Mouse (Mus musculus): ENCODE results near the gene Notch4. TPM values are rescaled to one million over a fixed set of nuclear protein-coding genes. Genes with fewer than 3 reads are reported as not detected.

Notch4 gene
- 0.12 TPM for polyA plus RNA-seq (2017; shearing (Covaris generic))

GRCm38 (mm10) chr17:34564003-34564421, at the start of gene Notch4:
Notch4 (plus strand) TSS chr17:34564268.

GRCm38 (mm10) chr17:34517252-34517651, 46.8 kb upstream of the Notch4 start, which contains the start of gene Btnl6:
Btnl6 (minus strand) TSS chr17:34517352.

DNA sequence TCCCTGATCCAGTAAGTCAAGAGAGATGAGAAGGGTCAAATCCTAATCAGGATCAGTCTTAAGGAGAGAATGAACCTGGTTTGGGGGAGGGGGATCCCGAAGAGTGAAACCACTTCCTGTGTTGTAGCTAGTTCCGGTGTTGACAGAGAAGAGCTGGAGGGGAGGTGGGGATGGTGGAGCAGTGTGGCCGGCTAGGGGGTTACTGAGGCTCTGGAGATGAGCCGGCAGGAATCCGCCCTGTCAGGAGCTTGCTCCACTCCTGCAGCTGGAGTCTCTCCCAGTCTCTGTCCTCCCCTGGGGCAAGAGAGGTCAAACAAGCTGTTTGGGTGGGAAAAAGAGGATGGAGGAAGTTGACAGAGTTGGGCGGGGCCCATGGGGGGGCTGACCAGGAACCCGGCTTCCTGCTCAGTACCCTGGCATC, 25.6 kb downstream of the Notch4 start, which contains the start of gene Gpsm3:
Gene Gpsm3, plus strand, starts transcription at position 126 of the 421 bp plus-strand sequence.

GRCm38 (mm10) chr17:34591029-34591993, 27.2 kb downstream of the Notch4 start, which contains the start of gene Pbx2:
Pbx2 (plus strand) TSS chr17:34591266.

DNA sequence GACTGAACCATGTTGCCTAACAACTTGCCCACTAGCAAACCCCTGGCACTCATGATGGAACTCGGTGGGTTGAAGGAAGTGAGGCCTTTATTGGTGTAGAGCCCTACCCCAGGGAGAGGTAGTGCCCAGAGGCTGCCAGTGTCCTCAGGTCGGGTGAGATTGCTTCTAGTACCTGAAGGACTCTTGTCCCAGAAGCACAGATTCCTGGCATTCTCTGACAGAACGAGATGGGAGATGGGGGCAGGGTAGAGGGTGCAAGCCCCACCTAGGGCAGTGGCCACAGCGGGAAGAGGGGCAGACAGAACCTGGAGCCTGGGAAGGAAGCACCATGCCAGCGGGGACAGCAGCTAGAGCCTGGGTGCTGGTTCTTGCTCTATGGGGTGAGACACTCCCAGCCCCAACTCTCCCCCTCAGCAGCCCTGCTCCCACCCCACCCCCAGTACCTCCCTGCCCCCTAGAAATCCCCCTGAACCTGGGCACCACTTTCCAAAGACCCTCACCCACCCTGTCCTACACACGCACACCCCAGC, 33.6 kb downstream of the Notch4 start, which contains the start of gene Ager:
Gene Ager, plus strand, starts transcription at position 297 of the 530 bp plus-strand sequence.

DNA sequence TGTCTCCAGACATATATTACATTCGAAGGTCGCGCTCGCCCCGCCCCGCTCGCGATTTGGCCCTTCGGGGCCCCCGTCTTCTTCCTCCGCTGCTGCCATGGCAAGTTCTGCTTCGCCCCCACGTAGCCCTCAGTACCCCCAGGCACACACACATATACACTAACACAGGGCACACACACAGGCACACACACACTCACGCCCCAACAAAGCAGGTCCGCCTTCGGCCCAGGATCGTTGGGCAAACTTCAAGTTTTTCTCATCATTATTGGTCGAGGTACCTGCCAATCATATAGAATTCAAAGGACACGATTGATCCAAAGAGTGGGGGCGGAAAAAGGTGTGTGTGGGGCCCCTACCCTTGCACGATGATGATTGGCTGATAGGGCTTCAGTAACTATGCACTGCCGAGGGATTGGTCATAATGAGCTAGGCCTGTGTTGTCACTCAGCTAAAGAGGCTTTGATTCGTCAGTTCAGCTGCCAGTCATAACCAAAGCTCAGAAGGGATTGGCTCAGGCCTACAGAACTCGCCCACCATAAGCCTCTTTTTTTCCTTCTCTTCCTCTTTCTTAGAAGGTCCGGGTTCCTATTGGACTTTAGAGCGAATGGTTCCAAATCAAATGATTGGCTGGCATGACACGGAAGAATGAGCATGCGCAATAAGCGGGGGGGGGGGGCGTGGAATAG, 39.5 kb downstream of the Notch4 start, which contains the start of gene Rnf5:
Gene Rnf5, minus strand, starts transcription at position 316 of the 686 bp plus-strand sequence.

GRCm38 (mm10) chr17:34604061-34604508, 40.0 kb downstream of the Notch4 start, which contains the start of gene Agpat1:
Agpat1 (plus strand) TSS chr17:34604262.

DNA sequence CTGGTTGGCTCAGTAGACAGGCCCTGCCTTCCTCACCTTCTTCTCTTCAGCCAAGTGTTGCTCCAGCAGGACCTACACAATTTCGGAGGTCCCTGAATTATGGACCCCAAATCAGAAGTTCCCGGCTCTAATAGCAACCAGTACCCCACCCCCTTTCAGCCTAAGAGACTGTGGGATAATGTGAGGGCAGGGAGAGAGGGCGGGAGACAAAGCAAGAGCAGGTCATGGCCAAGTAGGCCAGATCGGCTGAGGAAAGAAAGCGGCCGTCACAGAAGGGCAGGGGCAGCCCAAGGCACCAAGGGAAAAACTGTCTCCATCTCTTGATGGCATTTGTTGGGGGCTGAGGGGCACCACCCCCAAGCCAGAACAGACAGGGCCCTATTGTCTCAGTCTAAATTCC, 51.8 kb downstream of the Notch4 start, which contains the start of gene Egfl8:
Gene Egfl8, minus strand, starts transcription at position 101 of the 400 bp plus-strand sequence.

GRCm38 (mm10) chr17:34627943-34628643, 64.0 kb downstream of the Notch4 start, which contains the start of gene Ppt2:
Ppt2 (minus strand) TSS chr17:34628510.

DNA sequence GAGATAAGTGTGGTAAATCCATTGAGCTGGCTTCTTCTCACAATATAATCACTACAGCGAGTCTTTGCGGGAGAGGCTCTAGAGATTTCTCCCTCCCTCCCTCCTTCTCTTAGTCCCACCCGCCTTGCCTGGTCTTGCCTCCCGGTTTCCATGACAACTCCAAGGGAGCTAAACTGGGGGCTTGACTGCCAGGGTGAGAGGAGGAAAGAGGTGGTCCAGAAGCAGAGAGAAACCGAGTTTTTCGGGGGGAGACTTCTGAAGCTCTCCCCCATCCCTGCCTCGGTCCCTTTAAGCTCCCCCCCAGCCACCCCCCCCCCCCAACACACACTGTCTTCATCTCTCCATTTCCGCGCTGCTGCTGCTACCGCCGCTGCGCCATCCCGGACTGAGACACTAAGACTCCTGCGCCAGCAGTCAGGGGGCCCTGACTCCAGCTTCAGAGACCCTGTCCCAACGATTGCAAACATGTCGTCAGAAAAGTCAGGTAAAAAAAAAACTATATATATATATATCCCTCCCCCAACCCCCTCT, 65.2 kb downstream of the Notch4 start, which contains the start of gene Prrt1:
Gene Prrt1, plus strand, starts transcription at position 313 of the 531 bp plus-strand sequence.

Other genes starting within 250 kb of the Notch4 start
- gene H2-Eb2, start 238.6 kb upstream of the Notch4 start, polyA plus RNA-seq (2017; shearing (Covaris generic)), result 0.10 TPM
- 0.43 TPM for gene Btnl2, start 209.4 kb upstream of the Notch4 start, polyA plus RNA-seq (2017; shearing (Covaris generic))
- gene Btnl1, start 187.1 kb upstream of the Notch4 start, polyA plus RNA-seq (2017; shearing (Covaris generic)), result not detected
- 0.54 TPM for gene BC051142, start 165.4 kb upstream of the Notch4 start, polyA plus RNA-seq (2017; shearing (Covaris generic))
- gene Btnl4, start 87.0 kb upstream of the Notch4 start, polyA plus RNA-seq (2017; shearing (Covaris generic)), result not detected
- not detected for gene Btnl6, start 46.9 kb upstream of the Notch4 start, polyA plus RNA-seq (2017; shearing (Covaris generic))
- 296 TPM for gene Gpsm3, start 25.5 kb downstream of the Notch4 start, polyA plus RNA-seq (2017; shearing (Covaris generic))
- 20.0 TPM for gene Pbx2, start 27.0 kb downstream of the Notch4 start, polyA plus RNA-seq (2017; shearing (Covaris generic))
- gene Ager, start 33.6 kb downstream of the Notch4 start, polyA plus RNA-seq (2017; shearing (Covaris generic)), result 2.5 TPM
- 97.3 TPM for gene Rnf5, start 39.4 kb downstream of the Notch4 start, polyA plus RNA-seq (2017; shearing (Covaris generic))
- 23.3 TPM for gene Agpat1, start 40.0 kb downstream of the Notch4 start, polyA plus RNA-seq (2017; shearing (Covaris generic))
- gene Egfl8, start 51.7 kb downstream of the Notch4 start, polyA plus RNA-seq (2017; shearing (Covaris generic)), result 2.8 TPM
- 22.3 TPM for gene Ppt2, start 64.2 kb downstream of the Notch4 start, polyA plus RNA-seq (2017; shearing (Covaris generic))
- 6.9 TPM for gene Prrt1, start 65.3 kb downstream of the Notch4 start, polyA plus RNA-seq (2017; shearing (Covaris generic))
- 5.5 TPM for gene Fkbpl, start 80.5 kb downstream of the Notch4 start, polyA plus RNA-seq (2017; shearing (Covaris generic))
- 78.5 TPM for gene Atf6b, start 82.9 kb downstream of the Notch4 start, polyA plus RNA-seq (2017; shearing (Covaris generic))
- not detected for gene Tnxb, start 106.3 kb downstream of the Notch4 start, polyA plus RNA-seq (2017; shearing (Covaris generic))
- not detected for gene C4b, start 179.6 kb downstream of the Notch4 start, polyA plus RNA-seq (2017; shearing (Covaris generic))
- not detected for gene Cyp21a1, start 240.3 kb downstream of the Notch4 start, polyA plus RNA-seq (2017; shearing (Covaris generic))

All from CD4-positive, CD25-positive, alpha-beta regulatory T cell (primary cell).